ENCODE assay signal across 8 mouse cellular contexts in the genomic region with DNA sequence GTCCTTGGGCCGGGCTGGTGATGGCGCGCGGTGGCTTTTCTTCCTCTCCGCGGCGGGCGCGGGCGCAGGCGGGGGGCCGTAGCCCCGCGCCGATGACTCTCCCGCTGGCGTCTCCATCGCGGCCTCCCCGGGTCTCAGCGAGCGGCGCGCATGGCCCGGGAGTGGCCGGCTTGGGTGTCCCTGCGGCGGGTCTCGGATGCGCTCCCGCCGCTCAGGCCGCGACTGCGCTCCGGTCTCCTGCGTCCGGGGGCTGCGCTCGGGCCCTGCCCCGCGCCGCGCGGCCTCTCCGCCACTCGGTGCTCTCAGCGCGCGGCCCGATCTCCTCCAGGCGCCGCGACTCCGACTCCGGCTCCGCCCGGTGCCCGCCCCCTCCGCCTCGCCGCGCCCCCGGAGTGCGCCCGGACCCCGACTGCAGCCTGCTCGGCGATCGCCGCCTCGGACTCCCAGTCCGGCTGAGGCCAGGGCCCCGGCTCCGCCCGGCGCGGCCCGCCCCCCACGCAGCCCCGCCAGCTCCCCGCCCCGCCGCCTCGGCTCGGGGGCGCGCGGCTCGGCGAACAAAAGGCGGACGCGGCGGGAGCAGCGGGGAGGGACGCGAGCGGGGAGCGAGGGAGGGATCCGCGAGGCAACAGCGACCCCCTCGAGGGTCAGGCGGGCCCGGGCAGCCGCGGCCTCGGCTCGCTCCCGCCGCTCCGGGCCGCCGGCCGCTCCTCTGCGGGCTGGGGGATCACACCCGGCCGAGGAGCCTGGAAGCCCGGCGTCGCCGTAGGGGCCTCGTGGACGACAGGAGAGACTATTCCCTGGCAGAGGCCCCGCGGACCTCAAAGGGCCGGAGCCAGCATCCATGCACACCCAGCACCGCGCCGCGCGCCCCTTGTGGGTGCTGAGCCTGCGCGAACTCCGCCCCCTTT. TPM values are rescaled to one million over a fixed set of nuclear protein-coding genes. Genes with fewer than 3 reads are reported as not detected.
A peak's percentile ranks its signal among the peaks of the same experiment; 100 is the strongest.
DNase-seq lines count a peak whose midpoint lies in the region.

A gene (minus strand): TSS at position 462 of the 908 bp plus-strand sequence.

- peaks cover 67% of the 10 kb centered on the region for H3K4me1 ChIP-seq in hindbrain, embryonic 10.5 days (replicated peaks)

- H3K9me3 ChIP-seq in hindbrain, embryonic 10.5 days = no peaks in the 10 kb centered on the region

- under 1% methylated on average over 135 of the region's 136 CpGs for WGBS in hindbrain, embryonic 10.5 days

- peaks cover 30% of the 10 kb centered on the region for H3K36me3 ChIP-seq in hindbrain, embryonic 10.5 days

- H3K27me3 ChIP-seq in hindbrain, embryonic 10.5 days (ENCODE audit: insufficient read depth, poor library complexity, severe bottlenecking) = no peaks in the 10 kb centered on the region; the same call in 1 of the 2 replicates

- peak within 1 kb of the TSS; percentile 99 for H3K27ac ChIP-seq in hindbrain, embryonic 10.5 days

- peak within 1 kb of the TSS; percentile 97 for H3K4me3 ChIP-seq in hindbrain, embryonic 10.5 days

- peak; percentile 94 for DNase-seq in Muller cell, postnatal 12 days (ENCODE audit: inconsistent ontology term)
- peak; percentile 83 for DNase-seq in cerebellum, adult 9-10 months
- peak; percentile 79 to 88 for DNase-seq in frontal cortex, postnatal 10 days (ENCODE audit: low spot score in 2 of 2)
- peak; percentile 88 for DNase-seq in hindbrain, embryonic 10.5 days (ENCODE audit: low spot score)
- peak; percentile 68 to 73 for DNase-seq in layer of hippocampus, postnatal 25 days (ENCODE audit: extremely low spot score in 1 of 2, low spot score in 1 of 2)
- peak; percentile 93 for DNase-seq in lung, postnatal 10 days
- DNase-seq in retina, postnatal 7 days (ENCODE audit: low read depth, low spot score) = peak; percentile 72
- DNase-seq in urinary bladder, postnatal 10 days (ENCODE audit: low spot score) = peak; percentile 60

RNA-seq across cellular contexts. Expression of the gene that starts here (rescaled TPM):
- polyA plus RNA-seq in hindbrain, embryonic 10.5 days (2016; fragmentation: Nextera tagmentation; extraction: Ambion mirVana) = 3.7 and 4.0 TPM in 2 replicates
- total RNA-seq in layer of hippocampus, postnatal 25 days (2021) = 10 to 100 TPM; 36.3 to 46.3 TPM

Comparison
In these comparisons a context has a peak if more than half of its experiments do, and no peak if none do; other contexts are left out.
1. Peak in every context shown above with its lines: DNase-seq, H3K4me3 ChIP-seq and H3K27ac ChIP-seq.